Mouse (Mus musculus): ENCODE data around the gene Thumpd3. TPM values are rescaled to one million over a fixed set of nuclear protein-coding genes. Genes with fewer than 3 reads are reported as not detected.

Gene Thumpd3
- polyA plus RNA-seq, 1 experiment, result 25.4 TPM

- H3K4me1 ChIP-seq (ENCODE audit: control insufficient read depth, insufficient read depth, insufficient read length, low read length), result no peaks in the 10 kb centered on the region
- no peak overlapping the region for H3K27ac ChIP-seq (replicated peaks; ENCODE audit: low read depth, low read length)
- H3K4me3 ChIP-seq (ENCODE audit: insufficient read depth, low read depth, low read length), result no peak overlapping the region
Measured at GRCm38 (mm10) chr6:113029006-113029405, 17.0 kb upstream of the Thumpd3 start.

- Histone ChIP-seq H3K4me1 (ENCODE audit: control insufficient read depth, insufficient read depth, insufficient read length, low read length) (no peaks in the 10 kb centered on the region), H3K27ac (replicated peaks; ENCODE audit: low read depth, low read length) (no peak overlapping the region), H3K4me3 (ENCODE audit: insufficient read depth, low read depth, low read length) (no peak overlapping the region)
Measured at GRCm38 (mm10) chr6:113030553-113030952, 15.5 kb upstream of the Thumpd3 start.

GRCm38 (mm10) chr6:113030970-113031660 is 14.9 kb upstream of the Thumpd3 start:
- Histone ChIP-seq H3K27ac (replicated peaks; ENCODE audit: low read depth, low read length) (no peak overlapping the region), H3K4me1 (ENCODE audit: control insufficient read depth, insufficient read depth, insufficient read length, low read length) (no peaks in the 10 kb centered on the region), H3K4me3 (ENCODE audit: insufficient read depth, low read depth, low read length) (no peak overlapping the region)

GRCm38 (mm10) chr6:113032121-113032520 is 13.9 kb upstream of the Thumpd3 start:
- no peak overlapping the region for H3K4me3 ChIP-seq (ENCODE audit: insufficient read depth, low read depth, low read length)
- no peaks in the 10 kb centered on the region for H3K4me1 ChIP-seq (ENCODE audit: control insufficient read depth, insufficient read depth, insufficient read length, low read length)
- no peak overlapping the region for H3K27ac ChIP-seq (replicated peaks; ENCODE audit: low read depth, low read length)

GRCm38 (mm10) chr6:113033185-113033584 is 12.8 kb upstream of the Thumpd3 start:
- Histone ChIP-seq H3K4me3 (ENCODE audit: insufficient read depth, low read depth, low read length) (no peak overlapping the region), H3K4me1 (ENCODE audit: control insufficient read depth, insufficient read depth, insufficient read length, low read length) (no peaks in the 10 kb centered on the region), H3K27ac (replicated peaks; ENCODE audit: low read depth, low read length) (no peak overlapping the region)

GRCm38 (mm10) chr6:113034466-113034865 is 11.6 kb upstream of the Thumpd3 start:
- no peak overlapping the region for H3K27ac ChIP-seq (replicated peaks; ENCODE audit: low read depth, low read length)
- no peak overlapping the region for H3K4me3 ChIP-seq (ENCODE audit: insufficient read depth, low read depth, low read length)
- H3K4me1 ChIP-seq (ENCODE audit: control insufficient read depth, insufficient read depth, insufficient read length, low read length), result no peaks in the 10 kb centered on the region

GRCm38 (mm10) chr6:113036463-113037175 is 9.4 kb upstream of the Thumpd3 start:
- Histone ChIP-seq H3K27ac (replicated peaks; ENCODE audit: low read depth, low read length) (peak overlapping the region; percentile 6; the same call in 1 of the 2 replicates), H3K4me3 (ENCODE audit: insufficient read depth, low read depth, low read length) (no peak overlapping the region), H3K4me1 (ENCODE audit: control insufficient read depth, insufficient read depth, insufficient read length, low read length) (no peaks in the 10 kb centered on the region)

- H3K27ac ChIP-seq (replicated peaks; ENCODE audit: low read depth, low read length), result peak overlapping the region; percentile 90
- H3K4me3 ChIP-seq (ENCODE audit: insufficient read depth, low read depth, low read length), result peak overlapping the region; percentile 49
Measured at GRCm38 (mm10) chr6:113037946-113038734, 7.9 kb upstream of the Thumpd3 start.

GRCm38 (mm10) chr6:113038735-113039058 is 7.3 kb upstream of the Thumpd3 start:
- Histone ChIP-seq H3K27ac (replicated peaks; ENCODE audit: low read depth, low read length) (peak overlapping the region; percentile 90), H3K4me3 (ENCODE audit: insufficient read depth, low read depth, low read length) (peak overlapping the region; percentile 21), H3K4me1 (ENCODE audit: control insufficient read depth, insufficient read depth, insufficient read length, low read length) (no peaks in the 10 kb centered on the region)

More at GRCm38 (mm10) chr6:113037946-113038734, 7.9 kb upstream of the Thumpd3 start:
- H3K4me1 ChIP-seq (ENCODE audit: control insufficient read depth, insufficient read depth, insufficient read length, low read length), result no peaks in the 10 kb centered on the region

- H3K4me3 ChIP-seq (ENCODE audit: insufficient read depth, low read depth, low read length), result no peak overlapping the region
Measured at GRCm38 (mm10) chr6:113040319-113040718, 5.7 kb upstream of the Thumpd3 start.

GRCm38 (mm10) chr6:113041215-113041990 is 4.6 kb upstream of the Thumpd3 start:
- Histone ChIP-seq H3K27ac (replicated peaks; ENCODE audit: low read depth, low read length) (no peak overlapping the region), H3K4me3 (ENCODE audit: insufficient read depth, low read depth, low read length) (no peak overlapping the region), H3K4me1 (ENCODE audit: control insufficient read depth, insufficient read depth, insufficient read length, low read length) (no peaks in the 10 kb centered on the region)

More at GRCm38 (mm10) chr6:113040319-113040718, 5.7 kb upstream of the Thumpd3 start:
- H3K27ac ChIP-seq (replicated peaks; ENCODE audit: low read depth, low read length), result no peak overlapping the region
- H3K4me1 ChIP-seq (ENCODE audit: control insufficient read depth, insufficient read depth, insufficient read length, low read length), result no peaks in the 10 kb centered on the region

GRCm38 (mm10) chr6:113045575-113045974 is 450 bp upstream of the Thumpd3 start:
- Histone ChIP-seq H3K4me3 (ENCODE audit: insufficient read depth, low read depth, low read length) (peak overlapping the region; percentile 75), H3K27ac (replicated peaks; ENCODE audit: low read depth, low read length) (peak overlapping the region; percentile 94), H3K4me1 (ENCODE audit: control insufficient read depth, insufficient read depth, insufficient read length, low read length) (peaks cover 4% of the 10 kb centered on the region; the same call in 1 of the 2 replicates)

- Histone ChIP-seq H3K27ac (replicated peaks; ENCODE audit: low read depth, low read length) (peak overlapping the region; percentile 88), H3K4me1 (ENCODE audit: control insufficient read depth, insufficient read depth, insufficient read length, low read length) (peaks cover 4% of the 10 kb centered on the region; the same call in 1 of the 2 replicates)
Measured at GRCm38 (mm10) chr6:113047016-113047746, 1.2 kb downstream of the Thumpd3 start.

GRCm38 (mm10) chr6:113048371-113048770 is 2.3 kb downstream of the Thumpd3 start:
- no peak overlapping the region for H3K27ac ChIP-seq (replicated peaks; ENCODE audit: low read depth, low read length)
- no peak overlapping the region for H3K4me3 ChIP-seq (ENCODE audit: insufficient read depth, low read depth, low read length)
- H3K4me1 ChIP-seq (ENCODE audit: control insufficient read depth, insufficient read depth, insufficient read length, low read length), result peaks cover 4% of the 10 kb centered on the region; the same call in 1 of the 2 replicates

More at GRCm38 (mm10) chr6:113047016-113047746, 1.2 kb downstream of the Thumpd3 start:
- peak overlapping the region; percentile 75 for H3K4me3 ChIP-seq (ENCODE audit: insufficient read depth, low read depth, low read length)
